Mouse (Mus musculus) right cerebral cortex, adult 2 months (tissue): Measurements from ENCODE around the gene Nod2.

Source experiments
- DNase-seq, 2 experiments: peaks; one replicate each; pipeline ENCODE4 v3.0.0; 2021 to 2022; ENCODE audit warnings: low spot score in 2 of 2

Gene Nod2

DNA sequence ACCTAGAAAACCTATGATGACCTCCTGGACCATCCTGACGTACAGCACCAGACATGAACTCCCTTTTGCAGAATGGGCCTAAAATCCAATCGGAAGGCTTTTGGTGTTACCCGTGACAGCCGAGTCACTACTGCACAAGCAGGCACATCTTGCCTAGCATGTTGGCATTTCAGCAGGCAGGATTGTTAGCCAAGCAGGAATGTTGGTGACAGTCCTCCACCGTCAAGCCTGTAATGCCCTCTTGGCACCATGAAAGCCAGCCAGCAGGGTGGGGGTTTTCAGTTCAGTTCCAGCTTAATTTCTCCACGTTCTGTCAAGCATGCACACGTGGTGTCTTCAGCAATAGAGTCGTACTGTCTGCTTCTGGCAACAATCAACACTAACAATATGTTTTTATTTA lies 30.0 kb downstream of the Nod2 start:
- DNase-seq, result no peak

DNA sequence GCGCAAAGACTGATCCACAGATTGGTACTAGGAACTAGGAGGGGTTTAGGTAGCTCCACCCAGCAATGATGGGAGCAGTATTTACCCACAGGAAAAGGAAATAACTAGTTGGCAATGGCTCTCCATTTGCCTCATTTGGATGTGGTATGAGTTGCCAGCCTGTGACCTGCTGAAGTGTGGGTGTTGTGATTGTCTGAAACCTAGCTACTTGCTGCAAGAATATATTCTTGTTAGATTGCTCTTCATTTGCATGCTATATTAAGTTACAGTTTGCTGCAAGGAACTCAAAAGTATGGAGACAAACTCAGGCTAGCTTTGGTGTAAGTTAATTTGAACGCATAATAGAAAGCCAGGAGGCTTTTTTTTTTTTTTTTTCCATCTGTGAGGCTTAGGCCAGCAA lies 33.5 kb downstream of the Nod2 start:
- peak in 1 of 2 experiments; percentile 50 for DNase-seq

GRCm38 (mm10) chr8:88681046-88681445 lies 33.9 kb downstream of the Nod2 start:
- peak in 1 of 2 experiments; percentile 17 for DNase-seq

DNA sequence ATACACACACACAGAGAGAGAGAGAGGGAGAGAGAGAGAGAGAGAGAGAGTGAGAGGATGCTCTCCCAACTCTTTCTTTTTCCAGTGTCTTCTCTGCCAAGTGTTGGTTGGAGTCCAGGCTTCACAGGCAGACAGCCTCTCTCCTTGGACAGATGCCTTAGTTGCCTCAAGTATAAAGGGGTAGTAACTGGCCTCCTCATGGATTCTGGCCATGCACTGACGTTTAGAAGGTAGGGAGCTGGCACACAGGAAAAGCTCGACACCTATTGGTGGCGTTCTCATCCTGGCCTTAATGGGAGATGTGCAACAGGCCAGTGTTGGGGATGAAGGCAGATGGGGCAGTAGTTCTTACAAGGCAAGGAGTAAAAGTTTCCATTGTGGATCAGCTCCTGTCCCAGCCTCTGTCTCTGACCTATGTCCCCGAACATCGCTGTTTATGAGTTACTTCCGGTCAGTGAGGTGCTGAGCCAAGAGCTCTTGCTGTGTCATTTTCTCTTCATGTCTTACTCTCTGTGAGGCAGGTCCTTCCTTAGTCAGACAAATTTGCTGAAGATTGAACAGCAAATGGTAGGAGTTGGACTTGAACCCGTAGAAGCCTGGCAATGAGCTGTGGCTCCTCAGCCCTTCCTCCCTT lies 36.7 kb downstream of the Nod2 start:
- no peak for DNase-seq

GRCm38 (mm10) chr8:88686226-88686905 lies 39.3 kb downstream of the Nod2 start:
- no peak for DNase-seq

DNA sequence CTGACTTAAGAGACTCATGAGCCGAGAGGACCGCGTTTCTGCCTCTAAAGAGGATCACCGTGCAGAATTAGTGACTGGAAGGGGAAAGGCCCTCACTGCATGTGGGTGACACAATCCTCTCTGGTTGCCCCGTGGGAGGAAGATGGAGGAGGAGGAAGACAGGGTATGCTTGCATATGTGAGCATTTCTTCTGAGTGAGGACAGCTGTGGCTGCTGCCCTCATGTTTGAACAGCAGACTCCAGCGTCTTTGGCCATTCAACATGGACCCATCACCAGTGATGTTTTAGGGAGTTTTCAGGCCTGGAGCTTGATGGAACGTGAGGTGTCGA lies 39.8 kb downstream of the Nod2 start:
- no peak for DNase-seq

DNA sequence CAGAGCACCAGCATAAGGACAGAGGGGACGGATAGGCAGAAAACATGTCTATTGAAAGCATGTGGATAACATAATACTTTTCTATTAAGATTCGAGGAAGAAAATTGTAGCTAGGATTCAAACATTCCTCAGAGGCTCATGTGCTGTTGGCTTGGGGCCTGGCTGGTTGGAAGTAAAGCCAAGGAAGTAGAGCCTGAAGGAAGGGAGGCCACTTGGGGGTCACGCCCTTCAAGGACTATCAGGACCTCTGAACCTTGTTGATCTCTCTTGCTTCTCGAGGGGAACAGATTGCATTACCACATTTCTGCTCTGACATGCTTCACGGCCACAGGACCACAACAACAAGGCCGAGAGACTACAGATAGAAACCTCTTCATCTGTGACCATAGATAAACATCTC lies 42.0 kb downstream of the Nod2 start:
- no peak for DNase-seq

DNA sequence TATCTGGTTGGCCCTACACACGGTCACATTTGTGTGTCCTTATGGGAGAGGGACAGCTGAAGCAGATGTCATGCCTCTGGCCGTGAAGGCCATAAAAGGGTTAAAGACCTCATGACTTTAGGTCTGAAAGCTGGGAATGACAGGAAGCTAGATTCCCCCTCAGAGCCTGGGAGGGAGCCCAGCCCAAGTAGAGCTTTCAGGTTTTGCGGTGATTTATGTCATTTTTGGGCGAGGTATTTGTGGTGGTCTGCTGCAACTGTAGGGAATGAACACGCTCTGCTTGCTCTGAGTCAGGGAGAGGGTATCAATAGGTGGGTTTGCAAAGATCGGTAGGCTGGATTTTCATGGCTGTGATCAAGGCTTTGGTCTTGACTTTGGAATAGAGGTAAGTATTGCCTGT lies 42.8 kb downstream of the Nod2 start:
- DNase-seq, result no peak

DNA sequence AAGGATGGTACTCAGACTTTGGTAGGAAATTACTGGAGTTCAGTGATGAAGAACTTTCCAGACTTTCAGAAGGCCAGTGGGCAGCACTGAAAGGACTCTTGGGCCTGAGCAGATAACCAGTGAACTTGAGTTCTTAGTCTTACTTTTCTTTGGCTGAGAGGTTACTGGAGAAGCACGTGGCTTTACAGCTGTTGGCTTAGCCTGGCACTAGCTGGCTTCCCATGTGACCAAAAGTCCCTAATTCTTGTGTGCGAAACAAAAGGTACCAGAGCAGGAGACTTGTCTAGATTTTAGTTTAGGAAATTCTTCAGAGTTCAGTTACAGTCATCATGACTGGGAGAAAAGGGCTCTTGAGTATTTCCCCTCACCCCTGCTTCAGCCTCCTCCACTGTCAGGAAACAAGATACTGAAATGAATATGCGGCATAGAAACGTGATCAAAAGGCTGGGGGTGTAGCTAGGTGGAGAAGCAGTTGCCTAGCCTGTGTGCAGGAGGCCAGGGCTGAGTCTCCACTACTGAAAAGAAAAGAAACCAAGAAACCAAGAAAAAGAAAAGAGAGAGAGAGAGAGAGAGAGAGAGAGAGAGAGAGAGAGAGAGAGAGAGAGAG lies 44.3 kb downstream of the Nod2 start:
- DNase-seq, result no peak

- no peak for DNase-seq
Observed at GRCm38 (mm10) chr8:88691961-88692360, 44.8 kb downstream of the Nod2 start.

GRCm38 (mm10) chr8:88692866-88693265 lies 45.8 kb downstream of the Nod2 start:
- no peak for DNase-seq

DNA sequence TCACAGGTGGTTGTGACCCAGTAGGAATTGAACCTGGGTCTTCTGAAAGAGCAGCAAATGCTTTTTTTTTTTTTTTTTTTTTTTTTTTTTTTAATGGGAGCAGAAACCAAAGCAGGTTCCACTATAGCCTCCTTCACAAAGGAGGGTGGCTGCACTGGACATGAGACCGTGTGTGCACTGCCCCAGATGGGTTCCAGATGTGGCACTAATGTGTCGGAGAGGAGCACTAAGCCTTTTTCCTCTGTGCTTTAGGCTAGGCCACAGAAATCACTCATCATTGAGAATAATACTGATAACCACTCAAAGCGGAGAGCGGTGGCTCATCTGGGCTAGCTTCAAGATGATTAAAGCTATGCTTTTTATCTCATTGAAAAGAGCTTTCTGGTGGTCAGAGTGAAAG lies 46.3 kb downstream of the Nod2 start:
- DNase-seq, result no peak

GRCm38 (mm10) chr8:88694291-88694690 lies 47.2 kb downstream of the Nod2 start:
- no peak for DNase-seq

DNA sequence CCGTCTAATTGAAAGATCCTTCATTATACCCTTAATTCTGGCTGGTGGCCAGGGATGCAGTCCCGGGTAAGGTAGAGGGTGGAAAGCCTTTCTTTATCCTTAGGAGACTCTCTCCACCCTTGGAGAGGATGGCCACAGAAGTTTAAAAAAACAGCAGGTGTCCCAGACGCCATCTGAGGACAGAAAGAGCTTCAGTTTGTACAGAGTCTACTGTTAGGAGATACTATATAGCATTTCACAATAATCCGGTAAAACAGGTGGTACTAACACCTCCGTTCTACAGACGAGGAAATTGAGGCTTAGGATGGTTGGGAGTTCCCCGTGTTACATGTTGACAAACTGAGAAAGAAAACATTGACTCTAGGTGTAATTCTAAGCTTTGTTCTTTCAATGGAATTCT lies 49.1 kb downstream of the Nod2 start:
- DNase-seq, result no peak

- peak; percentile 97 to 99 for DNase-seq
Observed at GRCm38 (mm10) chr8:88696721-88697641, 49.9 kb downstream of the Nod2 start, which contains the start of gene Cyld. TSS of gene Cyld (plus strand) at chr8:88697028.

DNA sequence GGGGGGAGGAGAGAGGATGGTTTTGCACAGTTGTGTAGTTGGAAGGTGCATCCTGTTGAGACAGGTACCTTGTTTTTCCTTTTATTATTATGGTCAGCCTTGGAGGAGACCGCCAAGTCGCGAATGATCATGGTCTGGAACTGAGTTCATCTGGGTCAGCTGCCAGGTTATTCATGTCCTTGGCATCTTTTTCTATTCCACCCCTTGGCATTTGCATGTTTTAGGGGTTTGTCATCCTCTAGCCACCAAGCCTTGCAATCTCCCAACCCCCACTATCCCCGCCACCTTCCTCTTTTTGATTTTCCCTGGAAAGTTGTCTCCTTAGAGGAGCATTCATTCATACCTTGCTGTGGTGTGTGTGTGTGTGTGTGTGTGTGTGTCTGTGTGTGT lies 50.5 kb downstream of the Nod2 start:
- peak in 1 of 2 experiments; percentile 29 for DNase-seq

- peak in 1 of 2 experiments; percentile 27 for DNase-seq
Observed at GRCm38 (mm10) chr8:88698048-88698447, 50.9 kb downstream of the Nod2 start.

GRCm38 (mm10) chr8:88701611-88702010 lies 54.5 kb downstream of the Nod2 start:
- peak in 1 of 2 experiments; percentile 25 for DNase-seq

DNA sequence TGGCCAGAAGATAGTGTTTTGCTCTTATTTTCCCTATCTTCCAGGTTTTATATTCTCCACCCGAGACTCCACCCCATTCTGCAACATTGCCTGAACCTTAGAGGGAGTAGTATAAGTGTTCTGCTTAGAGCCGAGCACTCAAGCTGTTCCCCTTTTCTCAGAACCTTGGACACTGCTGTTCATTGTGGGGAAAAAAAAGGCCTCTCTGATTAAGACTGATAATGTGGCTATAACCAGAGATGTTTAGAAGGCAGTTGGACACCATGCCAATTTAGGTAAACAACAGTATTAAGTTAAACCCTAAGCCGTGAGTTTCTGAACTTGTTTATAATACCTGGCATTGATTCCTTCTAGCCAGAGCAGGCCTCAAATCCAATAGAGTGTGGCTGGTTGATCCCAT lies 55.7 kb downstream of the Nod2 start:
- no peak for DNase-seq

DNA sequence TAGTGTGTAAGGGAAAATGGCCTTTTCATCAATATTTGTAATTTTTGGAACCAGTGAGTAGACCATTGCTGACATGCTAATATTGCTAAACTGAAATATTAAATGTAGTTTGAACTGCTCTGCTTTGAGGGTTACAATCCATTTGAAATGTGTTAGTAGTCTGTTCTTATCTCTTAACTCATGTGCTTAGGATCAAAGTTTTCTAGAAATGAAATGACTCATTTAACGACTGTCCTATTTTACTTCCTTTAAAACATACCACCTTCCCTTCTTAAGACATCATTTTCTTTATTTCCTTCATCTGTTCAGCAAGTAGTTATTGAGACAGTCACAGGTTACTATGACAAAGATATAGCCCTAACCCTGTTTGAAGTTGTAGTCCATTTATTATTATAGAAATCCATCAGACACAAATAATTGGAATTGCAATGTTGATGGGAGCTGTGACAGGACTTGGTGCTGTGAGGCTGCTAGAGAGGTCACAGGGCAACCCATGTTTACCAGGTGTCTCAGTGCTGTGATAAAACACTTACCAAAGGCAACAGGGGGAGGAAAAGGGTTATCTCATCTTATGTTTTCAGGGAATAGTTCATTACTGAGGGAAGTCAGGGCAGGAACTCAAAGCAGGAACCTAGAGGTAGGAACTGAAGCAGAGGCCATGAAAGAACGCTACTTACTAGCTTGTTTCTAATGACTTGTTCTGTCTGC lies 76.3 kb downstream of the Nod2 start:
- no peak for DNase-seq
